Mouse (Mus musculus) gastrocnemius, adult 2 months (tissue): ENCODE data around the gene Ly6g6e. TPM values are rescaled to one million over a fixed set of nuclear protein-coding genes. Genes with fewer than 3 reads are reported as not detected.

ENCODE experiments used
- DNase-seq: peaks from one replicate; pipeline ENCODE4 v3.0.0; 2022
- H3K27ac ChIP-seq: fragments of 200-600 bp; 2 replicates; pipeline ENCODE4 v1.8.1; 2022; ENCODE audit warnings: mild to moderate bottlenecking
- H3K4me3 ChIP-seq: fragments of 200-600 bp; 2 replicates; pipeline ENCODE4 v1.8.1; 2022; ENCODE audit warnings: mild to moderate bottlenecking, moderate library complexity
- CTCF ChIP-seq: fragments of 200-600 bp; IDR thresholded peaks from 2 replicates; pipeline ENCODE4 v1.8.1; 2022; ENCODE audit warnings: antibody characterized with exemption, mild to moderate bottlenecking, moderate library complexity
- intact Hi-C: fragments of 180-260 bp; cut with DNase I; formaldehyde crosslinking; loops from one replicate; pipeline ENCODE4 v1.15.1; 2025
- total RNA-seq, 2 experiments: library from RNA; stranded (reverse); gene quantifications; 2 replicates each; pipeline ENCODE4 v1.2.3; 2021

Gene Ly6g6e
- total RNA-seq, 2 experiments from 2014 or later, result not detected

- peak overlapping the region; percentile 94 for H3K27ac ChIP-seq
- peak overlapping the region; percentile 89 for H3K4me3 ChIP-seq
- DNase-seq, result no peak
- intact Hi-C loops, result loop anchor here (5.0 kb wide), 1 partner anchor 112 kb away; the partner anchor contains the start of gene Nfkbil1
- TF ChIP-seq CTCF, result no peak
Measured at GRCm38 (mm10) chr17:35125081-35125480, 48.4 kb downstream of the Ly6g6e start.

GRCm38 (mm10) chr17:35125578-35125977 is 48.9 kb downstream of the Ly6g6e start:
- H3K4me3 ChIP-seq, result peak overlapping the region; percentile 89
- no peak for TF ChIP-seq CTCF
- DNase-seq, result no peak
- intact Hi-C loops, result loop anchor here (5.0 kb wide), 1 partner anchor 112 kb away; the partner anchor contains the start of gene Nfkbil1
- H3K27ac ChIP-seq, result peak overlapping the region; percentile 94

DNA sequence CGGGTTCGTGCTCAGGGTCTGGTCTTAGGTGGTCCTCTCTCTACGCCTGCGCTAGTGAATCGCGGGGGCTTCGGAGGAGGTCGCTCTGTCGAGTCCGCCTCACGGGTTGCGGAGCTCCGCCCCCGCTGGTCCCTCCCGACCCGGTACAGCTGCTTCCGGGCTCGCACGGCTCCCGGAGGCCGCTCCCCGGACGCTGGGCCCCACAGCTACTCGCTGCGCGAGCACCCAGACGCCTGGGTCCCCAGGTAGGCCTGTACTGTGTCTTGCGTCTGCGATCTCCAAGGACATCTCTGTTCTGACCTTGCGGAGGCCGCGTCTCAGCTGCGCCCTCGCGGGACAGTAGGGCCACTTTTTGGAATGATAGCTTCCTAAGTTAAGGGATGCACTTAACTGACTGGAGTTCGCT is 49.5 kb downstream of the Ly6g6e start, which contains the start of gene D17H6S53E:
Gene D17H6S53E (plus strand): TSS at position 168 of the 406 bp plus-strand sequence.
- peak; percentile 88 for DNase-seq
- H3K4me3 ChIP-seq, result peak within 1 kb of the TSS; percentile 89
- intact Hi-C loops, result loop anchor here (5.0 kb wide), 1 partner anchor 111 kb away; the partner anchor contains the start of gene Nfkbil1
- TF ChIP-seq CTCF, result no peak
- H3K27ac ChIP-seq, result peak within 1 kb of the TSS; percentile 94

DNA sequence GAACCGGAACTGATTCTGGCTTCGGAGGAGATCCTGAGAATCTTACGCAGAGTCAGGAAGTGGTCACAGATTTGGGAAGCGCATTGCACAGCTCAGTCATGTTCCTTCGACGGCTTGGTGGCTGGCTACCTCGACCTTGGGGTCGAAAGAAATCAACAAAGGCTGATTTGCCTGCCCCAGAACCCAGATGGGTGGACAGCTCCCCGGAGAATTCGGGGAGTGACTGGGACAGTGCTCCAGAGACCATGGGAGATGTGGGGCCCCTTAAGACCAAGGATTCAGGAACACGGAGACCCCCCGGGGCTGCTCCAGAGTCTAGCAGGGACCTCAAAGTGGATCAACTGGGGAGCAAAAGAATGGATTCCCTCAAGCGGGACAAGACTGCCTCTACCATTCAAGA is 50.3 kb downstream of the Ly6g6e start:
- DNase-seq, result no peak
- peak overlapping the region; percentile 94 for H3K27ac ChIP-seq
- TF ChIP-seq CTCF, result no peak
- peak overlapping the region; percentile 89 for H3K4me3 ChIP-seq
- intact Hi-C loops, result loop anchor here (5.0 kb wide), 1 partner anchor 110 kb away; the partner anchor contains the start of gene Nfkbil1

Other genes starting within 250 kb of the Ly6g6e start
- gene Stk19, start 240.0 kb upstream of the Ly6g6e start, total RNA-seq, result 1 to 10 TPM; 7.3 to 7.7 TPM
- 10 to 100 TPM in 1 of 2 experiments, 1 to 10 TPM in 1; 10.0 to 11.4 TPM for gene Dxo, start 239.9 kb upstream of the Ly6g6e start, total RNA-seq
- gene Skiv2l, start 226.7 kb upstream of the Ly6g6e start, total RNA-seq, result 10 to 100 TPM; 19.0 to 24.6 TPM
- 10 to 100 TPM in 1 of 2 experiments, 1 to 10 TPM in 1; 9.4 to 10.8 TPM for gene Nelfe, start 226.5 kb upstream of the Ly6g6e start, total RNA-seq
- gene Cfb, start 214.4 kb upstream of the Ly6g6e start, total RNA-seq, result 1 to 10 TPM; 1.9 to 2.0 TPM
- 1 to 10 TPM; 5.2 to 8.3 TPM for gene Zbtb12, start 197.4 kb upstream of the Ly6g6e start, total RNA-seq
- not detected for gene Gm20547, start 194.9 kb upstream of the Ly6g6e start, total RNA-seq
- 1 to 10 TPM; 1.3 to 3.4 TPM for gene C2, start 178.6 kb upstream of the Ly6g6e start, total RNA-seq
- gene Ehmt2, start 178.4 kb upstream of the Ly6g6e start, total RNA-seq, result 10 to 100 TPM; 28.0 to 29.6 TPM
- not detected for gene Slc44a4, start 162.4 kb upstream of the Ly6g6e start, total RNA-seq
- 10 to 100 TPM; 10.5 to 12.0 TPM for gene Neu1, start 145.6 kb upstream of the Ly6g6e start, total RNA-seq
- gene Hspa1b, start 117.7 kb upstream of the Ly6g6e start, total RNA-seq, result 10 to 100 TPM in 1 of 2 experiments, 1 to 10 TPM in 1; 3.9 to 13.0 TPM
- not detected for gene Gm20481, start 107.0 kb upstream of the Ly6g6e start, total RNA-seq
- 10 to 100 TPM in 1 of 2 experiments, 1 to 10 TPM in 1; 6.8 to 14.1 TPM for gene Hspa1a, start 104.7 kb upstream of the Ly6g6e start, total RNA-seq
- gene Hspa1l, start 104.2 kb upstream of the Ly6g6e start, total RNA-seq, result 10 to 100 TPM; 14.9 to 31.2 TPM
- 10 to 100 TPM; 15.2 to 17.0 TPM for gene Lsm2, start 95.0 kb upstream of the Ly6g6e start, total RNA-seq
- 10 to 100 TPM; 31.0 to 35.2 TPM for gene Vars, start 75.9 kb upstream of the Ly6g6e start, total RNA-seq
- gene Vwa7, start 60.3 kb upstream of the Ly6g6e start, total RNA-seq, result 10 to 100 TPM in 1 of 2 experiments, 1 to 10 TPM in 1; 7.8 to 14.4 TPM
- gene Sapcd1, start 48.9 kb upstream of the Ly6g6e start, total RNA-seq, result not detected
- not detected for gene Msh5, start 30.2 kb upstream of the Ly6g6e start, total RNA-seq
- 10 to 100 TPM in 1 of 2 experiments, 1 to 10 TPM in 1; 7.2 to 11.3 TPM for gene Clic1, start 26.9 kb upstream of the Ly6g6e start, total RNA-seq
- gene Ddah2, start 17.9 kb upstream of the Ly6g6e start, total RNA-seq, result 1 to 10 TPM; 6.9 to 9.3 TPM
- gene Ly6g6c, start 11.5 kb upstream of the Ly6g6e start, total RNA-seq, result not detected
- not detected for gene Mpig6b, start 10.7 kb upstream of the Ly6g6e start, total RNA-seq
- 1 to 10 TPM in 1 of 2 experiments, under 1 TPM in 1; 0.50 to 1.9 TPM for gene Ly6g6d, start 1.2 kb downstream of the Ly6g6e start, total RNA-seq
- not detected for gene Ly6g6f, start 8.7 kb downstream of the Ly6g6e start, total RNA-seq
- gene Abhd16a, start 12.4 kb downstream of the Ly6g6e start, total RNA-seq, result 10 to 100 TPM; 74.2 to 99.7 TPM
- gene Ly6g5c, start 31.4 kb downstream of the Ly6g6e start, total RNA-seq, result not detected
- gene Ly6g5b, start 38.5 kb downstream of the Ly6g6e start, total RNA-seq, result under 1 TPM in 1 of 2 experiments, not detected in 1; 0.36 TPM
- gene Gpank1, start 44.6 kb downstream of the Ly6g6e start, total RNA-seq, result 1 to 10 TPM; 8.5 to 8.7 TPM
- gene Csnk2b, start 45.2 kb downstream of the Ly6g6e start, total RNA-seq, result 100 to 1,000 TPM; 186 to 187 TPM
- 10 to 100 TPM; 13.6 to 24.6 TPM for gene D17H6S53E, start 49.5 kb downstream of the Ly6g6e start, total RNA-seq
- not detected for gene Apom, start 55.1 kb downstream of the Ly6g6e start, total RNA-seq
- gene Bag6, start 58.3 kb downstream of the Ly6g6e start, total RNA-seq, result 100 to 1,000 TPM; 233 to 244 TPM
- 100 to 1,000 TPM in 1 of 2 experiments, 10 to 100 TPM in 1; 98.7 to 120 TPM for gene Prrc2a, start 88.0 kb downstream of the Ly6g6e start, total RNA-seq
- under 1 TPM in 1 of 2 experiments, not detected in 1; 0.75 TPM for gene Aif1, start 99.2 kb downstream of the Ly6g6e start, total RNA-seq
- gene Lst1, start 111.5 kb downstream of the Ly6g6e start, total RNA-seq, result 1 to 10 TPM in 1 of 2 experiments, under 1 TPM in 1; 0.67 to 1.2 TPM
- not detected for gene Ltb, start 117.5 kb downstream of the Ly6g6e start, total RNA-seq
- gene Tnf, start 125.1 kb downstream of the Ly6g6e start, total RNA-seq, result not detected
- gene Lta, start 128.4 kb downstream of the Ly6g6e start, total RNA-seq, result under 1 TPM in 1 of 2 experiments, not detected in 1; 0.41 TPM
- gene Gm16181, start 143.9 kb downstream of the Ly6g6e start, total RNA-seq, result not detected
- 1 to 10 TPM; 1.9 to 2.0 TPM for gene Atp6v1g2, start 156.8 kb downstream of the Ly6g6e start, total RNA-seq
- gene Nfkbil1, start 158.9 kb downstream of the Ly6g6e start, total RNA-seq, result 1 to 10 TPM; 7.0 to 7.8 TPM
- gene Ddx39b, start 164.8 kb downstream of the Ly6g6e start, total RNA-seq, result 10 to 100 TPM; 83.8 to 94.7 TPM
- 10 to 100 TPM; 30.4 to 38.5 TPM for gene H2-D1, start 185.8 kb downstream of the Ly6g6e start, total RNA-seq
- under 1 TPM; 0.25 to 0.36 TPM for gene H2-Q1, start 243.5 kb downstream of the Ly6g6e start, total RNA-seq